10 mouse cellular contexts compared by ENCODE assay signal in the genomic region with DNA sequence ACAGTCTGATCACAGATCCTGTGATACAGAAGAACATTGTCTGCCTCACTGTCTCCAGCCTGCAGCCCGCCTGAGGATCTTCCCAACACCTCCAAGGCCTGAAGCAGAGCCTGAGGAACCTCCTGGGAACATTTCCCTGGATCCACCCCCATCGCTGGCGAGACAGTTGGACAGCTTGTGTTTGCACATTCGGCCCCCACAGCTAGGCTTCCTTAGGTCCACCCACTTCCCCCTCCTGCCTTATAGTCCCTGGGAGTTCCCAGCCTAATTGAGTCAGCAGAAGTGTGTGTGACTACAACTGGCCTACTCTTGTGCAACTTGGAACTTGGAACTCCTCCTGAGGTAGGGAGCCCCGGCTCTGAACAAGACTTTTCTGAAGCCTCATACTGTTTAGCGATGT. TPM values are rescaled to one million over a fixed set of nuclear protein-coding genes. Genes with fewer than 3 reads are reported as not detected.
A peak's percentile ranks its signal among the peaks of the same experiment; 100 is the strongest.
DNase-seq lines count a peak whose midpoint lies in the region; ATAC-seq lines count a peak whose summit lies in the region.
"Had no signal": no experiment of that assay in that cellular context is flagged by ENCODE, and none has a peak within 500 bp of the region (broad histone marks: within the 10 kb centered on the region; RNA-seq: fewer than 3 reads in every experiment).

No protein-coding gene starts in this region.

- 66% methylated on average over 6 of the region's 6 CpGs for WGBS in heart, embryonic 11.5 days (ENCODE audit: insufficient replicate concordance)
- 67% methylated on average over 6 of the region's 6 CpGs for WGBS in forebrain, embryonic 14.5 days

- H3K4me3 ChIP-seq in heart, embryonic 11.5 days (ENCODE audit: low read depth, low read length), result no peak overlapping the region
- H3K4me3 ChIP-seq in forebrain, embryonic 14.5 days (ENCODE audit: low read depth, low read length), result no peak overlapping the region
- H3K4me3 ChIP-seq: erythroblast, embryonic 14.5 days; neural tube, embryonic 12.5 days had no signal

- no peak for ATAC-seq in heart, embryonic 11.5 days (replicated peaks; ENCODE audit: insufficient number of reproducible peaks, low FRiP score, low TSS enrichment)
- peak; percentile 71 for ATAC-seq in megakaryocyte, adult 5-6 weeks (ENCODE audit: poor library complexity, severe bottlenecking)
- no peak for ATAC-seq in forebrain, embryonic 14.5 days

- peaks cover 2% of the 10 kb centered on the region; the same call in 1 of the 2 replicates for H3K27me3 ChIP-seq in heart, embryonic 11.5 days (ENCODE audit: control insufficient read depth, insufficient read depth, low read length)
- no peaks in the 10 kb centered on the region for H3K27me3 ChIP-seq in forebrain, embryonic 14.5 days (replicated peaks; ENCODE audit: control insufficient read depth, insufficient read depth, low read length)
- H3K27me3 ChIP-seq: neural tube, embryonic 12.5 days had no signal

- no peaks in the 10 kb centered on the region for H3K9me3 ChIP-seq in heart, embryonic 11.5 days (replicated peaks; ENCODE audit: control insufficient read depth, low read length)
- no peaks in the 10 kb centered on the region for H3K9me3 ChIP-seq in forebrain, embryonic 14.5 days (replicated peaks; ENCODE audit: control insufficient read depth, low read length)
- H3K9me3 ChIP-seq: neural tube, embryonic 12.5 days had no signal

- no peak overlapping the region for H3K9ac ChIP-seq in heart, embryonic 11.5 days (ENCODE audit: low read depth, low read length)
- no peak overlapping the region for H3K9ac ChIP-seq in forebrain, embryonic 14.5 days (ENCODE audit: low read length)
- H3K9ac ChIP-seq: neural tube, embryonic 12.5 days had no signal

- H3K4me2 ChIP-seq in heart, embryonic 11.5 days, result no peak overlapping the region
- H3K4me2 ChIP-seq in forebrain, embryonic 14.5 days (ENCODE audit: low read length), result no peak overlapping the region
- H3K4me2 ChIP-seq: neural tube, embryonic 12.5 days had no signal

- no peaks in the 10 kb centered on the region; the same call in 1 of the 2 replicates for H3K4me1 ChIP-seq in heart, embryonic 11.5 days (ENCODE audit: control insufficient read depth, insufficient read depth, low read length)
- H3K4me1 ChIP-seq in forebrain, embryonic 14.5 days (ENCODE audit: control insufficient read depth, insufficient read depth, low read length), result no peaks in the 10 kb centered on the region

- peak; percentile 69 to 89 for DNase-seq in heart, adult 18-20 months
- DNase-seq in frontal cortex, postnatal 36 days (ENCODE audit: low spot score in 2 of 2), result peak; percentile 81 to 89
- DNase-seq in layer of hippocampus, postnatal 14 days (ENCODE audit: low spot score in 2 of 2), result peak; percentile 45 to 66
- DNase-seq in neural tube, embryonic 10.5 days (ENCODE audit: extremely low spot score, low spot score), result no peak
- no peak for DNase-seq in urinary bladder, postnatal 25 days (ENCODE audit: low spot score)
- DNase-seq in forebrain, embryonic 14.5 days (ENCODE audit: low spot score), result no peak

- H3K27ac ChIP-seq in heart, embryonic 11.5 days (ENCODE audit: low read depth, low read length), result no peak overlapping the region
- H3K27ac ChIP-seq in forebrain, embryonic 14.5 days (ENCODE audit: low read depth, low read length), result no peak overlapping the region
- H3K27ac ChIP-seq: neural tube, embryonic 12.5 days had no signal

- H3K36me3 ChIP-seq in heart, embryonic 11.5 days (ENCODE audit: control insufficient read depth, insufficient read depth, low read length), result no peaks in the 10 kb centered on the region
- H3K36me3 ChIP-seq in forebrain, embryonic 14.5 days (ENCODE audit: control insufficient read depth, insufficient read depth, low read length), result no peaks in the 10 kb centered on the region
- H3K36me3 ChIP-seq: neural tube, embryonic 12.5 days had no signal

RNA-seq across cellular contexts. Expression of gene Gcgr, which starts 12.5 kb away (rescaled TPM):
- under 1 TPM; 0.93 to 0.94 TPM for total RNA-seq in heart, adult 18-20 months (2021)
- 1.5 and 1.8 TPM in 2 replicates for polyA plus RNA-seq in heart, embryonic 11.5 days (2014; fragmentation: Nextera tagmentation; extraction: Ambion mirVana)
- under 1 TPM; 0.28 to 0.36 TPM for total RNA-seq in layer of hippocampus, postnatal 14 days (2021)
- total RNA-seq in megakaryocyte, adult 5-6 weeks (2015), result not detected in 2 replicates
- not detected in 2 replicates for total RNA-seq in megakaryocyte, adult 5-6 weeks (2017)
- polyA plus RNA-seq in forebrain, embryonic 14.5 days (2014; fragmentation: Nextera tagmentation; extraction: Ambion mirVana), result 0.14 TPM in 1 of 2 replicates, not detected in the other

RNA-seq across cellular contexts. Expression of gene Slc25a10, which starts 26.4 kb away (rescaled TPM):
- 10 to 100 TPM; 15.4 to 15.9 TPM for total RNA-seq in heart, adult 18-20 months (2021)
- polyA plus RNA-seq in heart, embryonic 11.5 days (2014; fragmentation: Nextera tagmentation; extraction: Ambion mirVana), result 44.2 and 48.3 TPM in 2 replicates
- 10 to 100 TPM; 25.6 to 27.2 TPM for total RNA-seq in layer of hippocampus, postnatal 14 days (2021)
- 9.3 and 14.7 TPM in 2 replicates for total RNA-seq in megakaryocyte, adult 5-6 weeks (2015)
- total RNA-seq in megakaryocyte, adult 5-6 weeks (2017), result 12.8 and 17.2 TPM in 2 replicates
- 29.7 and 31.6 TPM in 2 replicates for polyA plus RNA-seq in forebrain, embryonic 14.5 days (2014; fragmentation: Nextera tagmentation; extraction: Ambion mirVana)

RNA-seq across cellular contexts. Expression of gene Mcrip1, which starts 31.5 kb away (rescaled TPM):
- total RNA-seq in heart, adult 18-20 months (2021), result 10 to 100 TPM; 39.1 to 44.1 TPM
- 157 and 168 TPM in 2 replicates for polyA plus RNA-seq in heart, embryonic 11.5 days (2014; fragmentation: Nextera tagmentation; extraction: Ambion mirVana)
- 10 to 100 TPM; 86.1 to 89.0 TPM for total RNA-seq in layer of hippocampus, postnatal 14 days (2021)
- total RNA-seq in megakaryocyte, adult 5-6 weeks (2015), result 79.7 and 83.0 TPM in 2 replicates
- total RNA-seq in megakaryocyte, adult 5-6 weeks (2017), result 18.3 and 30.5 TPM in 2 replicates
- 291 and 313 TPM in 2 replicates for polyA plus RNA-seq in forebrain, embryonic 14.5 days (2014; fragmentation: Nextera tagmentation; extraction: Ambion mirVana)

RNA-seq across cellular contexts. Expression of gene Ppp1r27, which starts 32.9 kb away (rescaled TPM):
- under 1 TPM in 1 of 2 experiments, not detected in 1; 0.35 TPM for total RNA-seq in heart, adult 18-20 months (2021)
- not detected in 2 replicates for polyA plus RNA-seq in heart, embryonic 11.5 days (2014; fragmentation: Nextera tagmentation; extraction: Ambion mirVana)
- not detected for total RNA-seq in layer of hippocampus, postnatal 14 days (2021)
- not detected in 2 replicates for total RNA-seq in megakaryocyte, adult 5-6 weeks (2015)
- total RNA-seq in megakaryocyte, adult 5-6 weeks (2017), result not detected in 2 replicates
- polyA plus RNA-seq in forebrain, embryonic 14.5 days (2014; fragmentation: Nextera tagmentation; extraction: Ambion mirVana), result not detected in 2 replicates
- polyA plus RNA-seq: erythroblast, embryonic 14.5 days; neural tube, embryonic 12.5 days had no signal

RNA-seq across cellular contexts. Expression of gene Mrpl12, which starts 33.6 kb away (rescaled TPM):
- total RNA-seq in heart, adult 18-20 months (2021), result 100 to 1,000 TPM; 245 to 267 TPM
- polyA plus RNA-seq in heart, embryonic 11.5 days (2014; fragmentation: Nextera tagmentation; extraction: Ambion mirVana), result 222 and 232 TPM in 2 replicates
- 10 to 100 TPM; 71.3 to 73.5 TPM for total RNA-seq in layer of hippocampus, postnatal 14 days (2021)
- total RNA-seq in megakaryocyte, adult 5-6 weeks (2015), result 34.3 and 35.6 TPM in 2 replicates
- total RNA-seq in megakaryocyte, adult 5-6 weeks (2017), result 25.4 and 41.7 TPM in 2 replicates
- polyA plus RNA-seq in forebrain, embryonic 14.5 days (2014; fragmentation: Nextera tagmentation; extraction: Ambion mirVana), result 143 and 155 TPM in 2 replicates

Comparison
In these comparisons a context has a peak if more than half of its experiments do, and no peak if none do; other contexts are left out.
1. DNase-seq: peak in heart, adult 18-20 months (2 of 2), frontal cortex, postnatal 36 days (2 of 2) and layer of hippocampus, postnatal 14 days (2 of 2); none in neural tube, embryonic 10.5 days (single experiment), urinary bladder, postnatal 25 days (single experiment) and forebrain, embryonic 14.5 days (single experiment).